Mouse (Mus musculus): Measurements from ENCODE around the gene Tspear. TPM values are rescaled to one million over a fixed set of nuclear protein-coding genes. Genes with fewer than 3 reads are reported as not detected.

Gene Tspear
- total and polyA plus RNA-seq, 3 experiments, result not detected

DNA sequence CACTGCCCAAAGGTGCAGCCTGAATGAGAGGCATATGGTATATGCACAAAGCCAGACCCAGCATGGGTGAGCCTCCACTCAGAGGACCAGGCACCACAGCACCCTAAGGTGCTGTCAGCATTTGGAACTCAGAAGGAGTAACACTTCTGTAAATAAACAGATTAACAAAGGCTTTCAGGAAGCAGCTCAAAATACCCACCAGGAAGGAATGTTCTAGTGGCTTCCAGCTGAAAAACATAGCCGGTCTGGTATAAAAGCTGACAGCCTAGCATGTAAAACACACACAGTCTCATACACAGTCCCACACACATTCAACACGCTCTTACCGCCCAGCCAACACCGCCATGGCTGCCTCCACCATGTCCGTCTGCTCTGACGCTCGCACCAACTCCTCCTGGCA, 175.3 kb downstream of the Tspear start, which contains the start of gene Gm3285:
TSS of gene Gm3285 (plus strand) at position 301 of the 400 bp plus-strand sequence.
- no peak for ATAC-seq (ENCODE audit: extremely low read depth, insufficient number of reproducible peaks, low FRiP score, poor library complexity, severe bottlenecking)

DNA sequence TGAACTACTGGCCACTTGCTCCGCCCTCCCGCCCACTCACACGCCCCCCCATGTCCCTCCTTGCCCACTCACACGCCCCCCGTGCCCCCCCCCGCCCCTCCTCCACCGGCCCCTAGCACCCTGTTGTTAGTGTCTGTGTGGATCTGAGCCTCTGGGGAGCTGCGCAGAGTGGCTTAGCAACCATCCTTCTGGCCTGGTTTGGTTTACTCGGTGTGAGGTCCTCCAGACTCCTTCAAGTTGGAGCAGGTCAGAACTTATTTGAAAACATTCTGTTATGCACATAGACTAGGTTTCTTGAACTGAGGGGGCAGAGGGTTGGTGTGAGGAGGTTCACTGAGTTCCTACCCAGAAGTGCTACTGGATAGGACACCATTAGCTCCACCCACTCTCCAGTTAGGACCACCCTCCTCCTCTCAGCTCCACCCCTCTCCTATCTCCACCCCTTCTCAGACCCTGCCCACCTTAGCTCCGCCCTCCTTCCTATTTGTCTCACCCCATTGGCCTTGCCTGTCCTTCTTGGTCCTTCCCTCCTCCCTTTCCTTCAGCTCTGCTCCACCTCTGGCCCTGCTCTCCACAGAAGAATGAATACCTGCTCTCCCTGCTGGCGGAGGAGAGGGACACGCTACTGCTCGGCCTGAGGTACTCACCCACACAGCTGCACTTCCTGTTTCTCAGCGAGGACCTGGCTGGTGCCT, 177.8 kb downstream of the Tspear start:
- H3K9me3 ChIP-seq (replicated peaks), result no peaks in the 10 kb centered on the region
- no peak for TF ChIP-seq TAL1 (conservative IDR thresholded peaks at IDR 0.05; ENCODE audit: low read depth, low read length)
- TF ChIP-seq POLR2AphosphoS5 (IDR thresholded peaks at IDR 0.05; ENCODE audit: insufficient replicate concordance, low read depth, low read length), result no peak
- no peak for TF ChIP-seq GATA1 (IDR thresholded peaks at IDR 0.05; ENCODE audit: borderline replicate concordance, low read length)
- no peak for TF ChIP-seq CTCF (IDR thresholded peaks at IDR 0.05; ENCODE audit: low read depth, low read length)
- TF ChIP-seq GATA2 (IDR thresholded peaks at IDR 0.05; ENCODE audit: borderline replicate concordance, low read depth, low read length), result no peak
- H3K4me3 ChIP-seq (ENCODE audit: low read depth, low read length), result no peak overlapping the region
- DNase-seq (ENCODE audit: low spot score) (no peak), ATAC-seq (ENCODE audit: extremely low read depth, insufficient number of reproducible peaks, low FRiP score, poor library complexity, severe bottlenecking) (no peak)
- no peaks in the 10 kb centered on the region for H3K4me1 ChIP-seq (ENCODE audit: insufficient read depth, low read depth, low read length)
- no peaks in the 10 kb centered on the region for H3K36me3 ChIP-seq (replicated peaks)
- no peaks in the 10 kb centered on the region; the same call in 1 of the 2 replicates for H3K27me3 ChIP-seq (ENCODE audit: insufficient read depth, low read length)

More for the DNA sequence above, 175.3 kb downstream of the Tspear start, which contains the start of gene Gm3285:
- Histone ChIP-seq H3K4me1 (ENCODE audit: insufficient read depth, low read depth, low read length) (no peaks in the 10 kb centered on the region), H3K4me3 (ENCODE audit: low read depth, low read length) (no peak within 1 kb of the TSS), H3K36me3 (replicated peaks) (no peaks in the 10 kb centered on the region), H3K9me3 (replicated peaks) (no peaks in the 10 kb centered on the region), H3K27me3 (ENCODE audit: insufficient read depth, low read length) (no peaks in the 10 kb centered on the region; the same call in 1 of the 2 replicates)
- TF ChIP-seq GATA2 (IDR thresholded peaks at IDR 0.05; ENCODE audit: borderline replicate concordance, low read depth, low read length), result no peak
- TF ChIP-seq TAL1 (conservative IDR thresholded peaks at IDR 0.05; ENCODE audit: low read depth, low read length), result no peak
- TF ChIP-seq GATA1 (IDR thresholded peaks at IDR 0.05; ENCODE audit: borderline replicate concordance, low read length), result no peak
- no peak for TF ChIP-seq POLR2AphosphoS5 (IDR thresholded peaks at IDR 0.05; ENCODE audit: insufficient replicate concordance, low read depth, low read length)
- TF ChIP-seq CTCF (IDR thresholded peaks at IDR 0.05; ENCODE audit: low read depth, low read length), result no peak
- no peak for DNase-seq (ENCODE audit: low spot score)

DNA sequence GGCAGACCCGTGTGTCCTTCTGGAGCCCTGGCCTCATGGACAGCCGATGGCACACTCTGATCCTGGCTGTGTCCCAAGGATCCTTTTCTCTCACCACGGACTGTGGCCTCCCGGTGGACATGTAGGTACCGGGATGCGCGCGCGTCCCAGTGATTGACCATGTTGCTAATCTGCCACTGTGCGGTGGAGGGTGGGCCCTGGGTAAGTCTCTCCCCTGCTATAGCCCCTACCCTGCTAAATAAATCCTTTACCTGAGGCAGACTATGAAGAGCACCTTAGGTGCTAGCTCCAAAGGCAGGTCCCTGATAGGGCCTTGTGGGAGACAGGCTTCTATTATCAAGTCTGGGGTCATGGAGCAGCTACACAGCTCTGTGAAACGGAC, 178.4 kb downstream of the Tspear start:
- Histone ChIP-seq H3K4me1 (ENCODE audit: insufficient read depth, low read depth, low read length) (no peaks in the 10 kb centered on the region), H3K4me3 (ENCODE audit: low read depth, low read length) (no peak overlapping the region), H3K9me3 (replicated peaks) (no peaks in the 10 kb centered on the region), H3K36me3 (replicated peaks) (no peaks in the 10 kb centered on the region), H3K27me3 (ENCODE audit: insufficient read depth, low read length) (no peaks in the 10 kb centered on the region; the same call in 1 of the 2 replicates)
- no peak for ATAC-seq (ENCODE audit: extremely low read depth, insufficient number of reproducible peaks, low FRiP score, poor library complexity, severe bottlenecking)
- DNase-seq (ENCODE audit: low spot score), result no peak
- no peak for TF ChIP-seq POLR2AphosphoS5 (IDR thresholded peaks at IDR 0.05; ENCODE audit: insufficient replicate concordance, low read depth, low read length)
- TF ChIP-seq GATA1 (IDR thresholded peaks at IDR 0.05; ENCODE audit: borderline replicate concordance, low read length), result no peak
- TF ChIP-seq GATA2 (IDR thresholded peaks at IDR 0.05; ENCODE audit: borderline replicate concordance, low read depth, low read length), result no peak
- no peak for TF ChIP-seq CTCF (IDR thresholded peaks at IDR 0.05; ENCODE audit: low read depth, low read length)
- TF ChIP-seq TAL1 (conservative IDR thresholded peaks at IDR 0.05; ENCODE audit: low read depth, low read length), result no peak

DNA sequence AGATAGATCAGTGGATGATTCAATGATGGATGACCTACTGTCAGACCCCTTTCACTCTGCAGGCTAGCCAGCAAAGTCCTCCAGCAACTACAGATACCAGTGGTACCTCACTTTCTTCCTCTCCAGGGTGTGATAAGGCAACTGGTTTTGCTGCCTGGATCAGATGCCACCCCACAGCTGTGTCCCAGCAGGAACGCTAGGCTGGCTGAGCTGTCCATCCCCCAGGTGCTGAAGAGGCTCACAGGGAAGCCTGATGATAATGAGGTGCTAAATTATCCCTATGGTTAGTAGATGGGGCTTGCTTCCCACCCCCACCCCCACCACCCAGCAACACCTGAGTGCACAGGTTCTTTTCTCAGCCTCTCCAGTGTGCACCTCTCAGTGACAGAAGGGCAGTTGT, 181.2 kb downstream of the Tspear start:
- no peak for TF ChIP-seq POLR2AphosphoS5 (IDR thresholded peaks at IDR 0.05; ENCODE audit: insufficient replicate concordance, low read depth, low read length)
- no peak for TF ChIP-seq GATA2 (IDR thresholded peaks at IDR 0.05; ENCODE audit: borderline replicate concordance, low read depth, low read length)
- TF ChIP-seq CTCF (IDR thresholded peaks at IDR 0.05; ENCODE audit: low read depth, low read length), result no peak
- TF ChIP-seq GATA1 (IDR thresholded peaks at IDR 0.05; ENCODE audit: borderline replicate concordance, low read length), result no peak
- no peak for TF ChIP-seq TAL1 (conservative IDR thresholded peaks at IDR 0.05; ENCODE audit: low read depth, low read length)
- DNase-seq (ENCODE audit: low spot score) (no peak), ATAC-seq (ENCODE audit: extremely low read depth, insufficient number of reproducible peaks, low FRiP score, poor library complexity, severe bottlenecking) (no peak)
- Histone ChIP-seq H3K4me1 (ENCODE audit: insufficient read depth, low read depth, low read length) (no peaks in the 10 kb centered on the region), H3K36me3 (replicated peaks) (no peaks in the 10 kb centered on the region), H3K4me3 (ENCODE audit: low read depth, low read length) (no peak overlapping the region), H3K9me3 (replicated peaks) (peaks cover 4% of the 10 kb centered on the region; the same call in 1 of the 2 replicates), H3K27me3 (ENCODE audit: insufficient read depth, low read length) (no peaks in the 10 kb centered on the region)

DNA sequence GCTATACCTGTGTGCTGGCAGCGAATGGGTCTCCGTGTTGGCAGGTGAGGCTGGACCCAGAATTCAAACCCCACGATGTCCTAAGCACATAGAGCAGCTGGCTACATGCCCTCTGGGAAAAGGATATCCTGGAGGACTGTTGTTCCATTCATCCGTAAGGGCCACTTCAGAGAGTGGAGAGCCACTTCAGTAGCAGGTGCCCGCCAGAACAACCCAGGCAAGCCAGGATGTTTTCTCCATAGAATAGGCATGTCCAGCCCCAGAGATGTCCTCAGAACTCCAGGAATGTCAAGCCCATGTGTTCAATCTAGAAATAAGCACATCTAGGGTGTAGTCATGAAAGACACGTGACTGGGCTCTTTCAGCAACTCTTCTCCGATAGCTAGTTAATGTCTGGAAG, 183.3 kb downstream of the Tspear start:
- TF ChIP-seq POLR2AphosphoS5 (IDR thresholded peaks at IDR 0.05; ENCODE audit: insufficient replicate concordance, low read depth, low read length), result no peak
- no peak for TF ChIP-seq GATA2 (IDR thresholded peaks at IDR 0.05; ENCODE audit: borderline replicate concordance, low read depth, low read length)
- TF ChIP-seq CTCF (IDR thresholded peaks at IDR 0.05; ENCODE audit: low read depth, low read length), result no peak
- TF ChIP-seq TAL1 (conservative IDR thresholded peaks at IDR 0.05; ENCODE audit: low read depth, low read length), result no peak
- no peak for TF ChIP-seq GATA1 (IDR thresholded peaks at IDR 0.05; ENCODE audit: borderline replicate concordance, low read length)
- no peak for DNase-seq (ENCODE audit: low spot score)

DNA sequence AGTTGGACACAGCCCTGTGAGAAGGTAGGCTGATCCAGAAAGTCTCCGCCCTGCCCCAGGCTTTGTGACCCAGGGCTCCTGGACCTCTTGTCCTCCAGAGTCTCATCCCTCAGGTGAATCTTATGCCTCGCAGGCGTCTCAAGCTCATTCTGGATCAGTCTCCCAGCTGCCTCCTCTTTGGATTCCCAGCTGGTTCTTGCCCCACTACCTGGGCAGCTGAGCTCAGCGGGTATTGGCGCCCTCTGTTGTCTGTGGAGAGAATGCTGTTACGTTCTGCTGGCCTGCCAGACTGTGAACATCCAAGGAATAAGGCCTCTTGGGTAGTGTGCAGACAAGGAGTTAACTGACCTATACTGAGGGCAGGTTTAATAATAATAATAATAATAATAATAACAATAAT, 192.6 kb downstream of the Tspear start:
- no peak for DNase-seq (ENCODE audit: low spot score)
- no peak for ATAC-seq (ENCODE audit: extremely low read depth, insufficient number of reproducible peaks, low FRiP score, poor library complexity, severe bottlenecking)

More for the DNA sequence above, 183.3 kb downstream of the Tspear start:
- no peaks in the 10 kb centered on the region for H3K36me3 ChIP-seq (replicated peaks)
- H3K4me3 ChIP-seq (ENCODE audit: low read depth, low read length), result no peak overlapping the region
- ATAC-seq (ENCODE audit: extremely low read depth, insufficient number of reproducible peaks, low FRiP score, poor library complexity, severe bottlenecking), result no peak
- peaks cover 4% of the 10 kb centered on the region; the same call in 1 of the 2 replicates for H3K9me3 ChIP-seq (replicated peaks)
- no peaks in the 10 kb centered on the region for H3K27me3 ChIP-seq (ENCODE audit: insufficient read depth, low read length)
- no peaks in the 10 kb centered on the region for H3K4me1 ChIP-seq (ENCODE audit: insufficient read depth, low read depth, low read length)

More for the DNA sequence above, 192.6 kb downstream of the Tspear start:
- Histone ChIP-seq H3K4me3 (ENCODE audit: low read depth, low read length) (no peak overlapping the region), H3K36me3 (replicated peaks) (no peaks in the 10 kb centered on the region), H3K4me1 (ENCODE audit: insufficient read depth, low read depth, low read length) (no peaks in the 10 kb centered on the region), H3K9me3 (replicated peaks) (no peaks in the 10 kb centered on the region), H3K27me3 (ENCODE audit: insufficient read depth, low read length) (no peaks in the 10 kb centered on the region)
- TF ChIP-seq TAL1 (conservative IDR thresholded peaks at IDR 0.05; ENCODE audit: low read depth, low read length) (no peak), POLR2AphosphoS5 (IDR thresholded peaks at IDR 0.05; ENCODE audit: insufficient replicate concordance, low read depth, low read length) (no peak), GATA2 (IDR thresholded peaks at IDR 0.05; ENCODE audit: borderline replicate concordance, low read depth, low read length) (no peak), CTCF (IDR thresholded peaks at IDR 0.05; ENCODE audit: low read depth, low read length) (no peak), GATA1 (IDR thresholded peaks at IDR 0.05; ENCODE audit: borderline replicate concordance, low read length) (no peak)
